Mouse (Mus musculus) intestine, embryonic 16.5 days (tissue): ENCODE measurements around the gene Grid1. TPM values are rescaled to one million over a fixed set of nuclear protein-coding genes. Genes with fewer than 3 reads are reported as not detected.

Source experiments
- ATAC-seq: fragments of 200-750 bp; cut with Nextera tagmentation; 2 replicates; pipeline ENCODE4 v1.8.0; 2017; ENCODE audit warnings: moderate TSS enrichment, moderate library complexity
- H3K27ac ChIP-seq: fragments of 300-500 bp; sonication (generic); 2 replicates; pipeline ENCODE4 v1.5.1; 2014; ENCODE audit warnings: mild to moderate bottlenecking, low read length
- H3K27me3 ChIP-seq: fragments of 300-500 bp; sonication (generic); replicated peaks from 2 replicates; pipeline ENCODE4 v1.6.1; 2014; ENCODE audit warnings: low read length, control low read depth, mixed read lengths; ENCODE audit not compliant: control insufficient read depth, insufficient read depth
- H3K36me3 ChIP-seq: fragments of 300-500 bp; sonication (generic); 2 replicates; pipeline ENCODE4 v1.6.1; 2014; ENCODE audit warnings: low read length, control low read depth; ENCODE audit not compliant: control insufficient read depth, insufficient read depth
- H3K4me1 ChIP-seq: fragments of 300-500 bp; sonication (generic); 2 replicates; pipeline ENCODE4 v1.6.1; 2014; ENCODE audit warnings: low read length, control low read depth, mixed read lengths; ENCODE audit not compliant: control insufficient read depth, insufficient read depth
- H3K4me2 ChIP-seq: fragments of 300-500 bp; sonication (generic); 2 replicates; pipeline ENCODE4 v1.6.1; 2014; ENCODE audit warnings: low read depth, low read length, control low read depth
- H3K4me3 ChIP-seq: fragments of 300-500 bp; sonication (generic); 2 replicates; pipeline ENCODE4 v1.5.1; 2014; ENCODE audit warnings: mild to moderate bottlenecking, low read length
- H3K9ac ChIP-seq: fragments of 300-500 bp; sonication (generic); 2 replicates; pipeline ENCODE4 v1.6.1; 2014; ENCODE audit warnings: low read depth, low read length
- H3K9me3 ChIP-seq: fragments of 300-500 bp; sonication (generic); 2 replicates; pipeline ENCODE4 v1.6.1; 2016; ENCODE audit warnings: low read length, control low read depth; ENCODE audit not compliant: control insufficient read depth
- WGBS: fragments of 180-500 bp; shearing (Covaris S2); extraction: QIAGEN DNeasy Blood & Tissue Kit; methylation state at CpG from one replicate; pipeline ENCODE4 v1.1.7; 2014; 5-methylcytosine and 5-hydroxymethylcytosine counted together
- polyA plus RNA-seq: library from polyadenylated mRNA; unstranded; fragments of >200 nt; fragmentation: Nextera tagmentation; extraction: Ambion mirVana; gene quantifications from 2 replicates; pipeline ENCODE4 v1.2.1, GENCODE M21; 2015

The Grid1 gene
- polyA plus RNA-seq = 0.15 and 0.16 TPM in 2 replicates

DNA sequence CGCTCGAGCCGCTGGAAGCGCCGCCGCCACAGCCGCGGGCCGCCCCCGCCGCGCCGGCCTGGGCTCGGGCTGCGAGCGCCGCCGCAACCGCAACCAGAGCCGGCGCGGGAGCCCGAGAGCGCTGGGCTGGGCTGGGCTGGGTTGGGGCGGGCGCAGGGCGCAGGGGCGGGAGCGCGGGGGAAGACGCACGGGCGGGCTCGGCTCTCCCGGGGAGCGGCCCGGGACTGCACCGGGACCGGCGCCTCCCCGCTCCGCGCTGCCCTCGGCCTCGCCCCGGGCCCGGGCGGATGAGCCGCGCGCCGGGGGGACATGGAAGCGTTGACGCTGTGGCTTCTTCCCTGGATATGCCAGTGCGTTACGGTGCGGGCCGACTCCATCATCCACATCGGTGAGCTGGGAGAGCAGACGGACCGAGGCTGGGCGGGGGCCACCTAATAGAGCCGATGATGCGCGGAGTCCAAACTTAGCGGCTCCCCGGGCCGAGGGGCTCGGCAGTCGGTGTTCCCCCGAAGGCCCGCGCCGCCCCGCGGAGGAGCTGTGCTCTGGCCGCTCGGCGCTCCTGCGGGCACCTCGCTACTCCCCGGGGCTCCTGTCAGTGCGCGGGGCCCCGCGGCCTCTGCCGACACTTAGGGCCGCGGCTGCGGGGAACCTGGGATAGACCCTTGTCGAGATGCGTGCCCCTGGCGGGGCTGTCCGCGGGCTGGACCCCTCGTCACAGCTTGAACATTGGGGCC is at the start of gene Grid1:
Gene Grid1, plus strand, starts transcription at position 190 of the 734 bp plus-strand sequence.
- Histone ChIP-seq H3K27me3 (peaks cover 81% of the 10 kb centered on the region), H3K36me3 (no peaks in the 10 kb centered on the region), H3K4me1 (peaks cover 15% of the 10 kb centered on the region), H3K9me3 (no peaks in the 10 kb centered on the region), H3K9ac (peak within 1 kb of the TSS; percentile 43), H3K4me3 (peak within 1 kb of the TSS; percentile 55), H3K27ac (no peak within 1 kb of the TSS), H3K4me2 (peak within 1 kb of the TSS; percentile 86)
- ATAC-seq = peak; percentile 71
- WGBS = under 1% methylated on average over 91 of the region's 96 CpGs

GRCm38 (mm10) chr14:34770467-34770866 is 49.4 kb upstream of the Grid1 start:
- no peak overlapping the region for H3K4me3 ChIP-seq
- no peaks in the 10 kb centered on the region for H3K36me3 ChIP-seq
- H3K4me2 ChIP-seq = no peak overlapping the region
- WGBS = 82% methylated on average over 6 of the region's 6 CpGs
- no peaks in the 10 kb centered on the region for H3K27me3 ChIP-seq
- no peak overlapping the region for H3K27ac ChIP-seq
- H3K9me3 ChIP-seq = no peaks in the 10 kb centered on the region
- no peak overlapping the region for H3K9ac ChIP-seq
- peaks cover 14% of the 10 kb centered on the region for H3K4me1 ChIP-seq
- no peak for ATAC-seq

GRCm38 (mm10) chr14:34771601-34772000 is 48.3 kb upstream of the Grid1 start:
- no peak overlapping the region for H3K9ac ChIP-seq
- no peak overlapping the region for H3K4me3 ChIP-seq
- WGBS = 29% methylated on average over 9 of the region's 9 CpGs
- H3K9me3 ChIP-seq = no peaks in the 10 kb centered on the region
- no peak overlapping the region for H3K4me2 ChIP-seq
- no peaks in the 10 kb centered on the region for H3K36me3 ChIP-seq
- H3K27ac ChIP-seq = no peak overlapping the region
- no peaks in the 10 kb centered on the region for H3K27me3 ChIP-seq
- ATAC-seq = no peak
- peaks cover 14% of the 10 kb centered on the region for H3K4me1 ChIP-seq

- no peak overlapping the region for H3K4me2 ChIP-seq
- no peak overlapping the region for H3K9ac ChIP-seq
- ATAC-seq = no peak
- H3K4me3 ChIP-seq = no peak overlapping the region
- 66% methylated on average over 7 of the region's 7 CpGs for WGBS
- H3K27me3 ChIP-seq = no peaks in the 10 kb centered on the region
- no peaks in the 10 kb centered on the region for H3K9me3 ChIP-seq
- peaks cover 14% of the 10 kb centered on the region for H3K4me1 ChIP-seq
- H3K36me3 ChIP-seq = no peaks in the 10 kb centered on the region
- H3K27ac ChIP-seq = no peak overlapping the region
Observed at GRCm38 (mm10) chr14:34772132-34772531, 47.8 kb upstream of the Grid1 start.

- no peak overlapping the region for H3K9ac ChIP-seq
- no peaks in the 10 kb centered on the region for H3K27me3 ChIP-seq
- peaks cover 14% of the 10 kb centered on the region for H3K4me1 ChIP-seq
- H3K27ac ChIP-seq = peak overlapping the region; percentile 73
- no peak overlapping the region for H3K4me2 ChIP-seq
- no peaks in the 10 kb centered on the region for H3K36me3 ChIP-seq
- peak; percentile 77 for ATAC-seq
- 59% methylated on average over 3 of the region's 3 CpGs for WGBS
- H3K9me3 ChIP-seq = no peaks in the 10 kb centered on the region
- no peak overlapping the region for H3K4me3 ChIP-seq
Observed at GRCm38 (mm10) chr14:34773681-34774080, 46.2 kb upstream of the Grid1 start.

GRCm38 (mm10) chr14:34774231-34774630 is 45.7 kb upstream of the Grid1 start:
- no peak overlapping the region for H3K27ac ChIP-seq
- peaks cover 10% of the 10 kb centered on the region for H3K4me1 ChIP-seq
- no peak overlapping the region for H3K4me2 ChIP-seq
- H3K9me3 ChIP-seq = no peaks in the 10 kb centered on the region
- ATAC-seq = no peak
- no peaks in the 10 kb centered on the region for H3K27me3 ChIP-seq
- H3K9ac ChIP-seq = no peak overlapping the region
- H3K36me3 ChIP-seq = no peaks in the 10 kb centered on the region
- no peak overlapping the region for H3K4me3 ChIP-seq
- 83% methylated on average over 6 of the region's 6 CpGs for WGBS

GRCm38 (mm10) chr14:34776719-34777385 is 43.1 kb upstream of the Grid1 start:
- H3K27me3 ChIP-seq = no peaks in the 10 kb centered on the region
- H3K4me2 ChIP-seq = no peak overlapping the region
- no peak overlapping the region for H3K9ac ChIP-seq
- no peak overlapping the region for H3K27ac ChIP-seq
- H3K4me3 ChIP-seq = no peak overlapping the region
- WGBS = 90% methylated on average over 12 of the region's 12 CpGs
- ATAC-seq = no peak
- peaks cover 6% of the 10 kb centered on the region; the same call in 1 of the 2 replicates for H3K4me1 ChIP-seq
- H3K36me3 ChIP-seq = no peaks in the 10 kb centered on the region
- H3K9me3 ChIP-seq = no peaks in the 10 kb centered on the region

DNA sequence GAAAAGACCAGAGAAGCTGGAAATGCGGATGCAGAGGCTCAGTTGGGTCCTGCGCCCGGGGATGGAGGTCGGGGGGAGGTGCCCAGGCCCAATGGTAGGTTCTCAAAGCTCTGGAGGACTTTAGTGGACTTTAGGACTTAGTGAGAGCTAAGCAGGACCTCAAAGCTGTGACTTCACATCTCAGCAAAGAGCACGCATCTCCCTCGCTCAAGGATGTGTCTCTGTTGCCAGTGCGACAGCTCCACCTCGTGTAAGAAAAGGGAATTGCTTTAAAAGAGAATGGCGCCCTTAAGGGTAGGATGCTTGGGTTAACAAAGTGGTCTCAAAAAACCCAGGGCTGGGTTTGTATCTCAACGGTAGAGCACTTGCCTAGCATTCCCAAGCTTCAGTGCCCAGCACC is 42.1 kb upstream of the Grid1 start:
- H3K4me2 ChIP-seq = no peak overlapping the region
- no peaks in the 10 kb centered on the region for H3K27me3 ChIP-seq
- H3K9me3 ChIP-seq = no peaks in the 10 kb centered on the region
- no peak overlapping the region for H3K9ac ChIP-seq
- no peak overlapping the region for H3K4me3 ChIP-seq
- ATAC-seq = 0 out of 2 replicates have a peak, but pooled peaks have one; percentile 3
- H3K27ac ChIP-seq = no peak overlapping the region
- H3K36me3 ChIP-seq = no peaks in the 10 kb centered on the region
- peaks cover 6% of the 10 kb centered on the region; the same call in 1 of the 2 replicates for H3K4me1 ChIP-seq
- WGBS = 16% methylated on average over 10 of the region's 10 CpGs

GRCm38 (mm10) chr14:34778760-34779159 is 41.1 kb upstream of the Grid1 start:
- peak; percentile 62 for ATAC-seq
- Histone ChIP-seq H3K27ac (peak overlapping the region; percentile 33; the same call in 1 of the 2 replicates), H3K4me2 (no peak overlapping the region), H3K4me3 (no peak overlapping the region), H3K4me1 (peaks cover 3% of the 10 kb centered on the region; the same call in 1 of the 2 replicates), H3K36me3 (no peaks in the 10 kb centered on the region), H3K9me3 (no peaks in the 10 kb centered on the region), H3K9ac (no peak overlapping the region), H3K27me3 (no peaks in the 10 kb centered on the region)
- WGBS = 71% methylated on average over 7 of the region's 7 CpGs
